Mouse (Mus musculus) neural tube, embryonic 13.5 days (tissue): Measurements from ENCODE around the gene Itgb1. TPM values are rescaled to one million over a fixed set of nuclear protein-coding genes. Genes with fewer than 3 reads are reported as not detected.

Source experiments
- ATAC-seq: fragments of 200-750 bp; cut with Nextera tagmentation; 2 replicates; pipeline ENCODE4 v1.8.0; 2017; ENCODE audit warnings: low read depth, mild to moderate bottlenecking, moderate TSS enrichment, moderate library complexity
- H3K27ac ChIP-seq: fragments of 300-500 bp; sonication (generic); replicated peaks from 2 replicates; pipeline ENCODE4 v1.5.1; 2015; ENCODE audit warnings: moderate library complexity, mild to moderate bottlenecking, inconsistent platforms
- H3K27me3 ChIP-seq: fragments of 300-500 bp; sonication (generic); 2 replicates; pipeline ENCODE4 v1.6.1; 2015; ENCODE audit warnings: mild to moderate bottlenecking, inconsistent platforms
- H3K36me3 ChIP-seq: fragments of 300-500 bp; sonication (generic); 2 replicates; pipeline ENCODE4 v1.6.1; 2015; ENCODE audit warnings: mild to moderate bottlenecking, inconsistent platforms
- H3K4me1 ChIP-seq: fragments of 300-500 bp; sonication (generic); replicated peaks from 2 replicates; pipeline ENCODE4 v1.6.1; 2015; ENCODE audit warnings: inconsistent platforms
- H3K4me2 ChIP-seq: fragments of 300-500 bp; sonication (generic); 2 replicates; pipeline ENCODE4 v1.6.1; 2015; ENCODE audit warnings: inconsistent platforms, mild to moderate bottlenecking, moderate library complexity
- H3K4me3 ChIP-seq: fragments of 300-500 bp; sonication (generic); 2 replicates; pipeline ENCODE4 v1.5.1; 2015; ENCODE audit warnings: mild to moderate bottlenecking, inconsistent platforms
- H3K9ac ChIP-seq: fragments of 300-500 bp; sonication (generic); 2 replicates; pipeline ENCODE4 v1.6.1; 2015; ENCODE audit warnings: moderate library complexity, mild to moderate bottlenecking, inconsistent platforms
- H3K9me3 ChIP-seq: fragments of 300-500 bp; sonication (generic); 2 replicates; pipeline ENCODE4 v1.6.1; 2016; ENCODE audit warnings: inconsistent platforms
- WGBS: fragments of 180-500 bp; shearing (Covaris S2); methylation state at CpG from one replicate; pipeline ENCODE4 v1.1.7; 2015; 5-methylcytosine and 5-hydroxymethylcytosine counted together
- polyA plus RNA-seq: library from polyadenylated mRNA; unstranded; fragments of >200 nt; fragmentation: Nextera tagmentation; extraction: Ambion mirVana; gene quantifications from 2 replicates; pipeline ENCODE4 v1.2.1, GENCODE M21; 2015

Itgb1 gene
- polyA plus RNA-seq, 1 experiment from 2014 or later, result 126 TPM

- Histone ChIP-seq H3K9me3 (no peaks in the 10 kb centered on the region), H3K4me1 (no peaks in the 10 kb centered on the region), H3K9ac (no peak overlapping the region), H3K27me3 (no peaks in the 10 kb centered on the region), H3K4me2 (no peak overlapping the region), H3K27ac (no peak overlapping the region), H3K36me3 (no peaks in the 10 kb centered on the region), H3K4me3 (no peak overlapping the region)
- no peak for ATAC-seq
- 68% methylated on average over 2 of the region's 2 CpGs for WGBS
These were observed 22.3 kb upstream of the Itgb1 start for GRCm38 (mm10) chr8:128663106-128663505.

- no peak for ATAC-seq
- Histone ChIP-seq H3K36me3 (no peaks in the 10 kb centered on the region), H3K4me1 (peaks cover 3% of the 10 kb centered on the region; the same call in 1 of the 2 replicates), H3K27ac (no peak overlapping the region), H3K9me3 (no peaks in the 10 kb centered on the region), H3K4me3 (no peak overlapping the region), H3K27me3 (no peaks in the 10 kb centered on the region), H3K9ac (no peak overlapping the region), H3K4me2 (no peak overlapping the region)
- 70% methylated on average over 4 of the region's 4 CpGs for WGBS
These were observed 18.7 kb upstream of the Itgb1 start for GRCm38 (mm10) chr8:128666576-128667263.

- Histone ChIP-seq H3K27ac (no peak overlapping the region), H3K27me3 (no peaks in the 10 kb centered on the region), H3K4me1 (peaks cover 3% of the 10 kb centered on the region; the same call in 1 of the 2 replicates), H3K9ac (no peak overlapping the region), H3K4me2 (no peak overlapping the region), H3K4me3 (no peak overlapping the region), H3K9me3 (no peaks in the 10 kb centered on the region), H3K36me3 (no peaks in the 10 kb centered on the region)
- no peak for ATAC-seq
- 100% methylated on average over 1 of the region's 1 CpGs for WGBS
These were observed 13.6 kb upstream of the Itgb1 start for GRCm38 (mm10) chr8:128671813-128672212.

- H3K27ac ChIP-seq, result no peak overlapping the region
- no peaks in the 10 kb centered on the region for H3K36me3 ChIP-seq
- no peak overlapping the region for H3K4me3 ChIP-seq
- H3K9ac ChIP-seq, result no peak overlapping the region
- 85% methylated on average over 2 of the region's 2 CpGs for WGBS
- peaks cover 3% of the 10 kb centered on the region; the same call in 1 of the 2 replicates for H3K4me1 ChIP-seq
- H3K4me2 ChIP-seq, result no peak overlapping the region
- ATAC-seq, result no peak
- H3K9me3 ChIP-seq, result no peaks in the 10 kb centered on the region
- H3K27me3 ChIP-seq, result no peaks in the 10 kb centered on the region
These were observed 13.0 kb upstream of the Itgb1 start for GRCm38 (mm10) chr8:128672441-128672840.

GRCm38 (mm10) chr8:128672950-128673349, 12.5 kb upstream of the Itgb1 start:
- no peak for ATAC-seq
- H3K9ac ChIP-seq, result no peak overlapping the region
- no peaks in the 10 kb centered on the region for H3K36me3 ChIP-seq
- peaks cover 3% of the 10 kb centered on the region; the same call in 1 of the 2 replicates for H3K4me1 ChIP-seq
- no peaks in the 10 kb centered on the region for H3K9me3 ChIP-seq
- H3K27me3 ChIP-seq, result no peaks in the 10 kb centered on the region
- H3K4me3 ChIP-seq, result no peak overlapping the region
- no peak overlapping the region for H3K4me2 ChIP-seq
- WGBS, result 67% methylated on average over 1 of the region's 1 CpGs
- H3K27ac ChIP-seq, result no peak overlapping the region

- no peaks in the 10 kb centered on the region for H3K4me1 ChIP-seq
- H3K4me3 ChIP-seq, result no peak overlapping the region
- H3K9me3 ChIP-seq, result no peaks in the 10 kb centered on the region
- no peaks in the 10 kb centered on the region for H3K27me3 ChIP-seq
- H3K9ac ChIP-seq, result no peak overlapping the region
- no peak for ATAC-seq
- no peaks in the 10 kb centered on the region for H3K36me3 ChIP-seq
- no peak overlapping the region for H3K4me2 ChIP-seq
- WGBS, result 90% methylated on average over 3 of the region's 3 CpGs
- H3K27ac ChIP-seq, result no peak overlapping the region
These were observed 9.4 kb upstream of the Itgb1 start for GRCm38 (mm10) chr8:128675848-128676629.

DNA sequence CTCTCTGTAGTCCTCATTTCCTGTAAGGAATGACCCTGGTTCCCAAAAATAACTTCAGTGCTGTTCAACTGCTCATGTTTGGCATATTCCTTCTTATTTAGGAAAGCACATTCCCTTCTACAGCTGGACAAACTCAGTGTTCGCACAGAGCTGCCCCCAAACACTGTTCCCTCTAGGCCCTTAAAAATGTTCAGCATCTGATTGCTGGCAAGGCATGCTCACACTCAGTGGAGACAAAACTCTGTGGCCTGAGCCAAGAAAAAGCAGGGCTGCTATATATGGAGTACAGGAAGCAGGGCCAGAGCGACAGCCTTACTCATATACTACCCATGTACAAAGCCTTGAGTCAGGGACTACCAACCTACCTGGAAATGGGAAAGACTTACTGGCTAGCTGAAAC, 5.5 kb upstream of the Itgb1 start:
- Histone ChIP-seq H3K9ac (no peak overlapping the region), H3K4me3 (no peak overlapping the region), H3K4me2 (no peak overlapping the region), H3K36me3 (no peaks in the 10 kb centered on the region), H3K4me1 (peaks cover 4% of the 10 kb centered on the region; the same call in 1 of the 2 replicates), H3K27me3 (no peaks in the 10 kb centered on the region), H3K9me3 (no peaks in the 10 kb centered on the region), H3K27ac (peak overlapping the region; percentile 28; the same call in 1 of the 2 replicates)
- no peak for ATAC-seq
- WGBS, result 77% methylated on average over 2 of the region's 2 CpGs

- H3K27ac ChIP-seq, result no peak overlapping the region
- no peak overlapping the region for H3K4me2 ChIP-seq
- WGBS, result 95% methylated on average over 2 of the region's 2 CpGs
- no peaks in the 10 kb centered on the region for H3K36me3 ChIP-seq
- H3K27me3 ChIP-seq, result no peaks in the 10 kb centered on the region
- no peaks in the 10 kb centered on the region for H3K9me3 ChIP-seq
- no peak overlapping the region for H3K4me3 ChIP-seq
- no peak overlapping the region for H3K9ac ChIP-seq
- no peak for ATAC-seq
- peaks cover 4% of the 10 kb centered on the region; the same call in 1 of the 2 replicates for H3K4me1 ChIP-seq
These were observed 4.7 kb upstream of the Itgb1 start for GRCm38 (mm10) chr8:128680548-128681325.

DNA sequence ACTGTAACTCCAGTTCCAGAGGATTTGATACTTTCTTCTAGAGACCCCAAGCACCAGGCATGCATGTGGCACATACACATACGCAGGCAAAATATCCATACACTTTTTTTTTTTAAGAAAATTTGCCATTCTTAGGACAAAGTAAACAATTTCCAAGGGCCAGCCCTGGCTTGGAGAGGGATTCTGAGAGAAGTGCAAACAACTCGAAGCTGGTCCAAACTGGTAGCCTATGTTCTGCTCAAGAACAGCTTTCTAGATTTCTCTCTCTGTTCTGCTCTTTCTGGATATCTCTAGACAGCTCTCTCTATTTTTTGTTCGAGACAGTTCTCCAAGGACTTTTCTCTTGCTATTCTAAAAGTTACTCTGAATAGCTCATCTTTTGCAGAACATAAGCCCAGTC, 3.5 kb upstream of the Itgb1 start:
- no peaks in the 10 kb centered on the region for H3K27me3 ChIP-seq
- ATAC-seq, result no peak
- no peak overlapping the region for H3K27ac ChIP-seq
- 89% methylated on average over 3 of the region's 3 CpGs for WGBS
- H3K4me1 ChIP-seq, result peaks cover 8% of the 10 kb centered on the region
- H3K4me2 ChIP-seq, result no peak overlapping the region
- no peaks in the 10 kb centered on the region for H3K9me3 ChIP-seq
- no peaks in the 10 kb centered on the region for H3K36me3 ChIP-seq
- no peak overlapping the region for H3K4me3 ChIP-seq
- no peak overlapping the region for H3K9ac ChIP-seq

DNA sequence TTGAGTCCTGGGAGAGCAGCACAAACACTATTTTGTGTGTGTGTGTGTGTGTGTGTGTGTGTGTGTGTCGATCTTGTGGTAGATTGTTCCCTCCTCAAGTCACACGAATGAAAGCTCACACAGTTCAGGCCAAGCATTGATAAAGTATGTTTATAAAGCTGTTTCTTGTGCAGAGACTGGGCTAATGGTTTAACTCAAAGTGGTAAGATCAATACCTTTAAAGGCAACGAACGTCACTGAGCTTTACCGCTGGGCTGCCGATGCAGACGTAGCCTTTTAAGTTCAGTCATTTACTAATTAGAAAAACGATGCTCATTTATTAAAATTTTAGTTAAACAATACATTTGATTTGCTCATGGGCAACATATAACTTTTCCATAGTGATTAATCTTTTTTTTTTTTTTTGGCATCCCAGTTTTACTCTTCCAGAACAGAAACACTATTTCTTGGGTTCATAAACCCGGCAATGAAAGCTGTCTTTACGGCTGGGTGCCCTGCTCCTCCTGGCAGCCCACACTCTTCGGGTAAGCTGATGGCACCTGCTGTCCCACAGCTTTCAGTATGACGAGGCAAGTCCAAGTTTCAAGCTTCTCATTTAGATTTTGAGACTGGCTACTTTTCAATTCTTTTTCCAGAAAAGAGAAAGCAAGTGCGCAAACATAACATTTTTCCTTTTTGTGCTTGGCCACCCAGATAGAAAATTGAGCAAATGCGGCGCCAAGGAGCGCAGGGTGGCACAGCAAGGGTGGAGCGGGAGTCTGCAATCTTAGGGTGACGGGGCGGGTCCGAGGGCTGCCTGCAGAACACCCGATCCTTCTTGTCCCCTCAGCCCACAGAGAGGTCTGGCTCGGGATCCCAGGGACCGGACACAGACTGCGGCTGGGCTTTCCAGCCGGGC, 596 bp upstream of the Itgb1 start:
- peaks cover 25% of the 10 kb centered on the region for H3K4me1 ChIP-seq
- H3K9ac ChIP-seq, result peak overlapping the region; percentile 98
- H3K4me2 ChIP-seq, result peak overlapping the region; percentile 81
- H3K9me3 ChIP-seq, result no peaks in the 10 kb centered on the region
- peak; percentile 84 for ATAC-seq
- peak overlapping the region; percentile 100 for H3K27ac ChIP-seq
- H3K4me3 ChIP-seq, result peak overlapping the region; percentile 88
- 6% methylated on average over 25 of the region's 25 CpGs for WGBS
- H3K27me3 ChIP-seq, result no peaks in the 10 kb centered on the region
- H3K36me3 ChIP-seq, result no peaks in the 10 kb centered on the region

DNA sequence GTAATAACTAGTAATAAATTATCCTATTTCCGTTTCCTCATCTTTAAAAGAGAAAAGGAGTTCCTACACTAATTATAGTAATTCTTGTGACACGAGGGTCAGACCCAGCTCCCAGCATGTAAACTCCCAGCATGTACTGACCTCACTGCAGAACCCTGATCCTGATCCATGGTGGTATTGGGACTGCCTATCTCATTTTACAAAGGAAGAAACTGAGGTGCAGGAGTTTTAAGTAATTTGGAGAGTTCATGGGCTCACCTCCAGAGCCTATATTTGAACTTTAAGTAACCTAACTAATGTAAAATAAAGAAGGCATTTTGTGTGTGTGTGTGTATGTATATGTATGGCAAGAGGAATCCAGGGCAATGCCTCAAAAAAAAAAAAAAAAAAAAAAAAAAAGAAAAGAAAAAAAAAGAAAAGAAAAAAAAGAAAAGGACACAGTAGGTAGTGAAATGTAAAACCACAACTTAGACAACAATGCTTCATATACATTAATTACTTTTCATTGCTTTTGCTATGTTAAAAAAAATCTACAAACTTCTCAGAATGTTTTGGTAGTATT, 1.1 kb downstream of the Itgb1 start:
- H3K9me3 ChIP-seq, result no peaks in the 10 kb centered on the region
- peak overlapping the region; percentile 88 for H3K4me3 ChIP-seq
- H3K9ac ChIP-seq, result peak overlapping the region; percentile 98
- H3K4me2 ChIP-seq, result peak overlapping the region; percentile 81
- no peak for ATAC-seq
- no peaks in the 10 kb centered on the region for H3K27me3 ChIP-seq
- peaks cover 35% of the 10 kb centered on the region for H3K4me1 ChIP-seq
- H3K36me3 ChIP-seq, result no peaks in the 10 kb centered on the region
- WGBS, result 0% methylated on average over 2 of the region's 2 CpGs
- H3K27ac ChIP-seq, result peak overlapping the region; percentile 100
